Comparison of ENCODE assay signal across 21 mouse cellular contexts in the genomic region with DNA sequence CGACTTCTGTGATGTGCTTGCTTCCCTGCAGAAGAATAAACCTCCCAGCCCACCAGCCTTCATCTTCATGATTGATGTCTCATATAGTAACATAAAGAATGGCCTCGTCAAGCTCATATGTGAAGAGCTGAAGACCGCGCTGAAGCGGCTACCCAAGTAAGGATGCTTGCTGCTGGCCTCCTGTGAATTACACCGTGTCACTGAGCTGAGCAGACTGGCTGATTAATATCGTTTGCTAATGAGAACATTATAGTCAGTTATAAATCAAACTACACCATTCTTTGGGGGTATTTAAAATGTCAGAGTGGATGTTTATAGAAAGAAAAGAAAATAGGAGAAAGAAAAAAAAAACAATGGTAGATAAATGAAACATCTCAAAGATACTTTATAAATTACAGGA. TPM values are rescaled to one million over a fixed set of nuclear protein-coding genes. Genes with fewer than 3 reads are reported as not detected.
DNase-seq lines count a peak whose midpoint lies in the region; ATAC-seq lines count a peak whose summit lies in the region.
"Had no signal": no experiment of that assay in that cellular context is flagged by ENCODE, and none has a peak within 500 bp of the region (broad histone marks: within the 10 kb centered on the region; RNA-seq: fewer than 3 reads in every experiment).

No protein-coding gene starts in this region.

- DNase-seq in heart, adult 11 months: peak; percentile 23
- no peak for DNase-seq in heart, postnatal 10 days
- DNase-seq in kidney, postnatal 10 days: no peak
- DNase-seq in neural tube, embryonic 10.5 days (ENCODE audit: extremely low spot score, low spot score): no peak
- DNase-seq in adrenal gland, postnatal 36 days: no peak
- DNase-seq: adrenal gland, postnatal 10 days; cerebellum, adult 11-12 months; cerebellum, adult 9-10 months; cerebellum, postnatal 25 days; gastrocnemius, postnatal 36 days; heart, adult 18-20 months had no signal

- ATAC-seq in kidney, embryonic 15.5 days (replicated peaks; ENCODE audit: low FRiP score): 0 out of 2 replicates have a peak, but pooled peaks have one; percentile 37
- 0 out of 2 replicates have a peak, but pooled peaks have one; percentile 53 for ATAC-seq in neural tube, embryonic 12.5 days (ENCODE audit: low FRiP score, low read depth)
- ATAC-seq in stomach, embryonic 15.5 days (ENCODE audit: insufficient read depth, low FRiP score, low read depth): no peak
- ATAC-seq: CD4-positive, CD25-positive, alpha-beta regulatory T cell, adult 4 months; forebrain, embryonic 15.5 days had no signal

- 35% methylated on average over 7 of the region's 7 CpGs for WGBS in kidney, embryonic 15.5 days
- WGBS in neural tube, embryonic 12.5 days: 47% methylated on average over 7 of the region's 7 CpGs
- 33% methylated on average over 7 of the region's 7 CpGs for WGBS in stomach, embryonic 15.5 days

- H3K4me2 ChIP-seq in kidney, embryonic 15.5 days: no peak overlapping the region
- no peak overlapping the region for H3K4me2 ChIP-seq in neural tube, embryonic 12.5 days (replicated peaks)
- no peak overlapping the region for H3K4me2 ChIP-seq in stomach, embryonic 15.5 days
- H3K4me2 ChIP-seq: embryonic facial prominence, embryonic 12.5 days; forebrain, embryonic 15.5 days; heart, embryonic 11.5 days; heart, embryonic 15.5 days had no signal

- peaks cover 26% of the 10 kb centered on the region for H3K4me1 ChIP-seq in kidney, embryonic 15.5 days
- H3K4me1 ChIP-seq in neural tube, embryonic 12.5 days: no peaks in the 10 kb centered on the region
- peaks cover 30% of the 10 kb centered on the region for H3K4me1 ChIP-seq in stomach, embryonic 15.5 days

- no peak overlapping the region for H3K9ac ChIP-seq in kidney, embryonic 15.5 days
- H3K9ac ChIP-seq in neural tube, embryonic 12.5 days: no peak overlapping the region
- H3K9ac ChIP-seq in stomach, embryonic 15.5 days: no peak overlapping the region
- H3K9ac ChIP-seq: embryonic facial prominence, embryonic 12.5 days; forebrain, embryonic 15.5 days; heart, embryonic 15.5 days had no signal

- H3K4me3 ChIP-seq in kidney, embryonic 15.5 days (replicated peaks): no peak overlapping the region
- no peak overlapping the region for H3K4me3 ChIP-seq in neural tube, embryonic 12.5 days
- no peak overlapping the region for H3K4me3 ChIP-seq in stomach, embryonic 15.5 days (replicated peaks)
- H3K4me3 ChIP-seq: embryonic facial prominence, embryonic 12.5 days; forebrain, embryonic 15.5 days; heart, embryonic 15.5 days; hindbrain, embryonic 10.5 days had no signal

- intact Hi-C loops in heart, postnatal 10 days (cut with DNase I): no loop called here

- peak overlapping the region; percentile 79; the same call in 1 of the 2 replicates for H3K27ac ChIP-seq in kidney, embryonic 15.5 days
- H3K27ac ChIP-seq in neural tube, embryonic 12.5 days: no peak overlapping the region
- peak overlapping the region; percentile 71; the same call in 1 of the 2 replicates for H3K27ac ChIP-seq in stomach, embryonic 15.5 days
- H3K27ac ChIP-seq: embryonic facial prominence, embryonic 12.5 days; forebrain, embryonic 15.5 days; hindbrain, embryonic 10.5 days had no signal

- no peaks in the 10 kb centered on the region for H3K9me3 ChIP-seq in kidney, embryonic 15.5 days (replicated peaks)
- H3K9me3 ChIP-seq in neural tube, embryonic 12.5 days: no peaks in the 10 kb centered on the region
- no peaks in the 10 kb centered on the region for H3K9me3 ChIP-seq in stomach, embryonic 15.5 days
- H3K9me3 ChIP-seq: embryonic facial prominence, embryonic 12.5 days; forebrain, embryonic 15.5 days; G1E; heart, embryonic 15.5 days; hindbrain, embryonic 10.5 days had no signal

- peaks cover 24% of the 10 kb centered on the region for H3K36me3 ChIP-seq in kidney, embryonic 15.5 days
- H3K36me3 ChIP-seq in neural tube, embryonic 12.5 days: no peaks in the 10 kb centered on the region
- peaks cover 15% of the 10 kb centered on the region; the same call in 1 of the 2 replicates for H3K36me3 ChIP-seq in stomach, embryonic 15.5 days
- H3K36me3 ChIP-seq: forebrain, embryonic 15.5 days; G1E; hindbrain, embryonic 10.5 days had no signal

- no peaks in the 10 kb centered on the region for H3K27me3 ChIP-seq in kidney, embryonic 15.5 days
- no peaks in the 10 kb centered on the region for H3K27me3 ChIP-seq in neural tube, embryonic 12.5 days (replicated peaks)
- no peaks in the 10 kb centered on the region for H3K27me3 ChIP-seq in stomach, embryonic 15.5 days (replicated peaks)
- H3K27me3 ChIP-seq: embryonic facial prominence, embryonic 12.5 days; forebrain, embryonic 15.5 days; heart, embryonic 15.5 days had no signal

RNA-seq across cellular contexts. Expression of a gene that starts 49.5 kb away (rescaled TPM):
- 10 to 100 TPM; 10.8 to 16.7 TPM for total RNA-seq in heart, postnatal 10 days (2021)
- 29.0 and 30.8 TPM in 2 replicates for polyA plus RNA-seq in kidney, embryonic 15.5 days (2015; fragmentation: Nextera tagmentation; extraction: Ambion mirVana)
- polyA plus RNA-seq in neural tube, embryonic 12.5 days (2016; fragmentation: Nextera tagmentation; extraction: Ambion mirVana): 30.4 and 34.2 TPM in 2 replicates
- polyA plus RNA-seq in stomach, embryonic 15.5 days (2015; fragmentation: Nextera tagmentation; extraction: Ambion mirVana): 23.3 and 25.0 TPM in 2 replicates
- 10 to 100 TPM; 14.8 to 15.8 TPM for total RNA-seq in adrenal gland, postnatal 36 days (2021)
